Mouse (Mus musculus): ENCODE results near the gene Map2k6. TPM values are rescaled to one million over a fixed set of nuclear protein-coding genes. Genes with fewer than 3 reads are reported as not detected.

Gene Map2k6
- polyA plus RNA-seq, 1 experiment: 0.36 TPM

GRCm38 (mm10) chr11:110477961-110478869, 79.3 kb downstream of the Map2k6 start:
- no peaks in the 10 kb centered on the region for H3K36me3 ChIP-seq (replicated peaks; ENCODE audit: low read length)
- H3K9me3 ChIP-seq: no peaks in the 10 kb centered on the region
- no peaks in the 10 kb centered on the region for H3K27me3 ChIP-seq (replicated peaks)
- no peak overlapping the region for H3K4me3 ChIP-seq (replicated peaks)
- peaks cover 60% of the 10 kb centered on the region for H3K4me1 ChIP-seq
- TF ChIP-seq GATA1 (IDR thresholded peaks at IDR 0.05; ENCODE audit: borderline replicate concordance, low read length): no peak
- TF ChIP-seq FLI1 (IDR thresholded peaks at IDR 0.05; ENCODE audit: low read length): no peak

- no peak for TF ChIP-seq GATA1 (IDR thresholded peaks at IDR 0.05; ENCODE audit: borderline replicate concordance, low read length)
- no peak for TF ChIP-seq FLI1 (IDR thresholded peaks at IDR 0.05; ENCODE audit: low read length)
- Histone ChIP-seq H3K27me3 (replicated peaks) (no peaks in the 10 kb centered on the region), H3K36me3 (replicated peaks; ENCODE audit: low read length) (no peaks in the 10 kb centered on the region), H3K9me3 (no peaks in the 10 kb centered on the region), H3K4me1 (peaks cover 55% of the 10 kb centered on the region), H3K4me3 (replicated peaks) (peak overlapping the region; percentile 77)
Observed at GRCm38 (mm10) chr11:110478978-110479384, 80.1 kb downstream of the Map2k6 start.

GRCm38 (mm10) chr11:110481406-110481805, 82.5 kb downstream of the Map2k6 start:
- Histone ChIP-seq H3K9me3 (no peaks in the 10 kb centered on the region), H3K36me3 (replicated peaks; ENCODE audit: low read length) (no peaks in the 10 kb centered on the region), H3K27me3 (replicated peaks) (no peaks in the 10 kb centered on the region), H3K4me3 (replicated peaks) (no peak overlapping the region), H3K4me1 (peaks cover 43% of the 10 kb centered on the region)
- no peak for TF ChIP-seq GATA1 (IDR thresholded peaks at IDR 0.05; ENCODE audit: borderline replicate concordance, low read length)
- no peak for TF ChIP-seq FLI1 (IDR thresholded peaks at IDR 0.05; ENCODE audit: low read length)

- TF ChIP-seq FLI1 (IDR thresholded peaks at IDR 0.05; ENCODE audit: low read length) (no peak), GATA1 (IDR thresholded peaks at IDR 0.05; ENCODE audit: borderline replicate concordance, low read length) (no peak)
- H3K27me3 ChIP-seq (replicated peaks): no peaks in the 10 kb centered on the region
- H3K4me3 ChIP-seq (replicated peaks): no peak overlapping the region
- peaks cover 3% of the 10 kb centered on the region; the same call in 1 of the 2 replicates for H3K9me3 ChIP-seq
- peaks cover 35% of the 10 kb centered on the region for H3K4me1 ChIP-seq
- H3K36me3 ChIP-seq (replicated peaks; ENCODE audit: low read length): no peaks in the 10 kb centered on the region
Observed at GRCm38 (mm10) chr11:110482176-110482575, 83.3 kb downstream of the Map2k6 start.

- no peaks in the 10 kb centered on the region for H3K27me3 ChIP-seq (replicated peaks)
- TF ChIP-seq GATA1 (IDR thresholded peaks at IDR 0.05; ENCODE audit: borderline replicate concordance, low read length): no peak
- TF ChIP-seq FLI1 (IDR thresholded peaks at IDR 0.05; ENCODE audit: low read length): no peak
- no peak overlapping the region for H3K4me3 ChIP-seq (replicated peaks)
- H3K4me1 ChIP-seq: peaks cover 30% of the 10 kb centered on the region
- H3K36me3 ChIP-seq (replicated peaks; ENCODE audit: low read length): no peaks in the 10 kb centered on the region
- peaks cover 5% of the 10 kb centered on the region; the same call in 1 of the 2 replicates for H3K9me3 ChIP-seq
Observed at GRCm38 (mm10) chr11:110482649-110483048, 83.7 kb downstream of the Map2k6 start.

GRCm38 (mm10) chr11:110483165-110483564, 84.2 kb downstream of the Map2k6 start:
- no peaks in the 10 kb centered on the region for H3K36me3 ChIP-seq (replicated peaks; ENCODE audit: low read length)
- peaks cover 5% of the 10 kb centered on the region; the same call in 1 of the 2 replicates for H3K9me3 ChIP-seq
- no peak overlapping the region for H3K4me3 ChIP-seq (replicated peaks)
- H3K4me1 ChIP-seq: peaks cover 25% of the 10 kb centered on the region
- no peaks in the 10 kb centered on the region for H3K27me3 ChIP-seq (replicated peaks)
- TF ChIP-seq GATA1 (IDR thresholded peaks at IDR 0.05; ENCODE audit: borderline replicate concordance, low read length): no peak
- TF ChIP-seq FLI1 (IDR thresholded peaks at IDR 0.05; ENCODE audit: low read length): no peak

GRCm38 (mm10) chr11:110484426-110484825, 85.5 kb downstream of the Map2k6 start:
- TF ChIP-seq GATA1 (IDR thresholded peaks at IDR 0.05; ENCODE audit: borderline replicate concordance, low read length) (no peak), FLI1 (IDR thresholded peaks at IDR 0.05; ENCODE audit: low read length) (no peak)
- no peak overlapping the region for H3K4me3 ChIP-seq (replicated peaks)
- H3K4me1 ChIP-seq: peaks cover 13% of the 10 kb centered on the region
- peaks cover 5% of the 10 kb centered on the region; the same call in 1 of the 2 replicates for H3K9me3 ChIP-seq
- H3K36me3 ChIP-seq (replicated peaks; ENCODE audit: low read length): no peaks in the 10 kb centered on the region
- no peaks in the 10 kb centered on the region for H3K27me3 ChIP-seq (replicated peaks)

GRCm38 (mm10) chr11:110485081-110485480, 86.2 kb downstream of the Map2k6 start:
- no peaks in the 10 kb centered on the region for H3K27me3 ChIP-seq (replicated peaks)
- peaks cover 5% of the 10 kb centered on the region; the same call in 1 of the 2 replicates for H3K9me3 ChIP-seq
- H3K4me1 ChIP-seq: peaks cover 6% of the 10 kb centered on the region
- TF ChIP-seq FLI1 (IDR thresholded peaks at IDR 0.05; ENCODE audit: low read length): no peak
- TF ChIP-seq GATA1 (IDR thresholded peaks at IDR 0.05; ENCODE audit: borderline replicate concordance, low read length): no peak
- no peak overlapping the region for H3K4me3 ChIP-seq (replicated peaks)
- H3K36me3 ChIP-seq (replicated peaks; ENCODE audit: low read length): no peaks in the 10 kb centered on the region

- Histone ChIP-seq H3K27me3 (replicated peaks) (no peaks in the 10 kb centered on the region), H3K4me3 (replicated peaks) (no peak overlapping the region), H3K4me1 (peaks cover 5% of the 10 kb centered on the region), H3K9me3 (peaks cover 15% of the 10 kb centered on the region), H3K36me3 (replicated peaks; ENCODE audit: low read length) (peaks cover 11% of the 10 kb centered on the region)
- TF ChIP-seq GATA1 (IDR thresholded peaks at IDR 0.05; ENCODE audit: borderline replicate concordance, low read length) (no peak), FLI1 (IDR thresholded peaks at IDR 0.05; ENCODE audit: low read length) (no peak)
Observed at GRCm38 (mm10) chr11:110487796-110488195, 88.9 kb downstream of the Map2k6 start.

GRCm38 (mm10) chr11:110488301-110488700, 89.4 kb downstream of the Map2k6 start:
- peaks cover 14% of the 10 kb centered on the region for H3K36me3 ChIP-seq (replicated peaks; ENCODE audit: low read length)
- H3K4me1 ChIP-seq: no peaks in the 10 kb centered on the region; the same call in 1 of the 2 replicates
- peaks cover 15% of the 10 kb centered on the region for H3K9me3 ChIP-seq
- no peak overlapping the region for H3K4me3 ChIP-seq (replicated peaks)
- no peaks in the 10 kb centered on the region for H3K27me3 ChIP-seq (replicated peaks)
- TF ChIP-seq FLI1 (IDR thresholded peaks at IDR 0.05; ENCODE audit: low read length) (no peak), GATA1 (IDR thresholded peaks at IDR 0.05; ENCODE audit: borderline replicate concordance, low read length) (no peak)

All from megakaryocyte, embryonic 14.5 days (primary cell).